Mouse (Mus musculus) embryonic facial prominence, embryonic 14.5 days (tissue): ENCODE results near the gene Otub1. TPM values are rescaled to one million over a fixed set of nuclear protein-coding genes. Genes with fewer than 3 reads are reported as not detected.
A peak's percentile ranks its signal among the peaks of the same experiment; 100 is the strongest.

ENCODE experiments used
- ATAC-seq: fragments of 200-750 bp; cut with Nextera tagmentation; 2 replicates; pipeline ENCODE4 v1.8.0; 2017; ENCODE audit warnings: low read depth, moderate number of reproducible peaks, moderate TSS enrichment
- DNase-seq: peaks from one replicate; pipeline ENCODE4 v3.0.0-alpha.2; 2015; ENCODE audit warnings: low spot score
- H3K27ac ChIP-seq: fragments of 300-500 bp; sonication (generic); replicated peaks from 2 replicates; pipeline ENCODE4 v1.5.1; 2014; ENCODE audit warnings: low read depth, mild to moderate bottlenecking, low read length, moderate library complexity
- H3K27me3 ChIP-seq: fragments of 300-500 bp; sonication (generic); replicated peaks from 2 replicates; pipeline ENCODE4 v1.6.1; 2014; ENCODE audit warnings: low read length; ENCODE audit not compliant: control insufficient read depth, insufficient read depth
- H3K36me3 ChIP-seq: fragments of 300-500 bp; sonication (generic); 2 replicates; pipeline ENCODE4 v1.6.1; 2014; ENCODE audit warnings: low read length, mixed read lengths; ENCODE audit not compliant: control insufficient read depth, insufficient read depth
- H3K4me1 ChIP-seq: fragments of 300-500 bp; sonication (generic); 2 replicates; pipeline ENCODE4 v1.6.1; 2014; ENCODE audit warnings: antibody characterized with exemption, low read length; ENCODE audit not compliant: control insufficient read depth, insufficient read depth
- H3K4me2 ChIP-seq: fragments of 300-500 bp; sonication (generic); 2 replicates; pipeline ENCODE4 v1.6.1; 2014; ENCODE audit warnings: low read depth, mild to moderate bottlenecking, low read length, moderate library complexity, mixed read lengths
- H3K4me3 ChIP-seq: fragments of 300-500 bp; sonication (generic); 2 replicates; pipeline ENCODE4 v1.5.1; 2014; ENCODE audit warnings: low read depth, mild to moderate bottlenecking, low read length
- H3K9ac ChIP-seq: fragments of 300-500 bp; sonication (generic); 2 replicates; pipeline ENCODE4 v1.6.1; 2014; ENCODE audit warnings: low read depth, mild to moderate bottlenecking, low read length, moderate library complexity, mixed read lengths
- H3K9me3 ChIP-seq: fragments of 300-500 bp; sonication (generic); 2 replicates; pipeline ENCODE4 v1.6.1; 2016; ENCODE audit warnings: low read length; ENCODE audit not compliant: control insufficient read depth
- WGBS: fragments of 180-500 bp; shearing (Covaris S2); extraction: QIAGEN DNeasy Blood & Tissue Kit; methylation state at CpG from one replicate; pipeline ENCODE4 v1.1.7; 2014; 5-methylcytosine and 5-hydroxymethylcytosine counted together
- polyA plus RNA-seq: library from polyadenylated mRNA; unstranded; fragments of >200 nt; fragmentation: Nextera tagmentation; extraction: Ambion mirVana; gene quantifications from 2 replicates; pipeline ENCODE4 v1.2.1, GENCODE M21; 2014

The Otub1 gene
- polyA plus RNA-seq, 1 experiment from 2014 or later, result 172 TPM

DNA sequence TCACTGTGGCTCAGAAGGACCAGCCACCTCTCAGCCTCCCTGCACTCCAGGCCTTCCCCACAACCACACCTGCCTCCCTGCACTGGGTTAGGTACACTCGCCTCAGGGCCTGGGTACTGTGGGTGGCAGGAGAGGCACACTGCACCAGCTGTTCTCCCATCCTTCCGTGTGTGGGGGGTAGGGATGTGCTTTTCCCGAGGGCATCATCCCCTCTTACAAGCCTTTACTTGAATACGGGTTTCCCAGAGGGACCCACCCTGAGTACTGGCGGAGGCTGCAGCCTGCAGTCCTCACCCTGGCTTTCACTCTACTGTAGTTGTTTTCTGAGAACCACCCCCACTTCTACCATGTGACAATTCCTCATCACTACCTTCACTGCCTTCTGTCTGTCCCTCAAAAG is 19.0 kb downstream of the Otub1 start:
- H3K27ac ChIP-seq, result no peak overlapping the region
- H3K9me3 ChIP-seq, result no peaks in the 10 kb centered on the region
- H3K9ac ChIP-seq, result no peak overlapping the region
- ATAC-seq (no peak), DNase-seq (peak; percentile 51)
- H3K4me1 ChIP-seq, result peaks cover 14% of the 10 kb centered on the region
- H3K36me3 ChIP-seq, result no peaks in the 10 kb centered on the region
- H3K4me3 ChIP-seq, result no peak overlapping the region
- H3K27me3 ChIP-seq, result no peaks in the 10 kb centered on the region
- H3K4me2 ChIP-seq, result no peak overlapping the region
- 40% methylated on average over 5 of the region's 5 CpGs for WGBS

DNA sequence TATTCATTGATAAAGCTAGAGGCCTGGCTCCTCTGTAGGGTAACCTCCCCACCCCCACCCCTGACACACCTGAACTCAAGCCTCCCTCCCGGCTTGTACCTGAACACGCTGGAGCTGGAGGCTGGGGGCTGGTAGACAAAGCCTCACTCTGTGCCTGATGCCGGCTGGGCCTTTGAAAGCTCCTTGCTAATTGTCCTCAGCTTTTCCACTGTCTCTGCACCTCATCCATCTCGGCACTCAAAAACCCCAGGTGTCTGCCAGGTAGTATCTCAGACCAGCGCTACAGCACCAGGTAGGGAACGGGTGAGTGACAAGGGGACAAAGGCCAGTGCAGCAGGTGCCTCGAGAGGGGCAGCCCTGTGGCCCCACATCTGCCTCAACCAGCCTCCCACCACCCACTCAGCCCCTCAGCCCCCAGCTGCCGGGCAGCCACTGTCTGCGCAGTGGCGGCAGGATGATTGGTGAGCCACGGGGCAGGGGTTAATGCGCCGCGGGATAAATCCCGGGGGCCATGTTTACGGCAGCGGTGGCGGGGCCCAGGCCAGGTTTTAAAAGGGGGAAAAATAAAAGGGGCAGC is 20.3 kb downstream of the Otub1 start:
- ATAC-seq, result no peak
- H3K9me3 ChIP-seq, result no peaks in the 10 kb centered on the region
- WGBS, result 13% methylated on average over 18 of the region's 18 CpGs
- no peaks in the 10 kb centered on the region for H3K36me3 ChIP-seq
- no peak for DNase-seq
- H3K9ac ChIP-seq, result no peak overlapping the region
- H3K27me3 ChIP-seq, result no peaks in the 10 kb centered on the region
- peaks cover 21% of the 10 kb centered on the region for H3K4me1 ChIP-seq
- H3K4me2 ChIP-seq, result no peak overlapping the region
- no peak overlapping the region for H3K4me3 ChIP-seq
- H3K27ac ChIP-seq, result no peak overlapping the region

DNA sequence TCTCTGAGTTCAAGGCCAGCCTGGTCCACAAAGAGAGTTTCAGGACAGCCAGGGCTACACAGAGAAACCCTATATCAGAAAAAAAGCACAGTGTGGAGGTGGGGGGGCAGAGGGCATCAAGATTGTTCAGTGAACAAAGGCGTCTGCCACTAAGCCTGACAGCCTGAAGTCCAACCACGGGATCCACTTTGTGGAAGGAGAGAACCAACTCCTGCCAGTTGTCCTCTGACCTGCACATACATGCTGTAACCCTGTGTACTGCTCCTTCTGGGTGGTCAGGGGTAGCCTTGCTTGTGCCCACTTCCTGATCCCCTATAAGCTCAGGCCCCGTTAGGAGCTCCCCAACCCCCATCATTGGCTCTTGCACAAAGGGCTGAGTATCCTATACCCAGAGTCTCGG is 21.1 kb downstream of the Otub1 start:
- no peaks in the 10 kb centered on the region for H3K27me3 ChIP-seq
- H3K27ac ChIP-seq, result no peak overlapping the region
- peaks cover 21% of the 10 kb centered on the region for H3K4me1 ChIP-seq
- ATAC-seq (no peak), DNase-seq (no peak)
- H3K4me2 ChIP-seq, result no peak overlapping the region
- H3K9me3 ChIP-seq, result no peaks in the 10 kb centered on the region
- no peak overlapping the region for H3K9ac ChIP-seq
- no peaks in the 10 kb centered on the region for H3K36me3 ChIP-seq
- 47% methylated on average over 4 of the region's 4 CpGs for WGBS
- H3K4me3 ChIP-seq, result no peak overlapping the region

DNA sequence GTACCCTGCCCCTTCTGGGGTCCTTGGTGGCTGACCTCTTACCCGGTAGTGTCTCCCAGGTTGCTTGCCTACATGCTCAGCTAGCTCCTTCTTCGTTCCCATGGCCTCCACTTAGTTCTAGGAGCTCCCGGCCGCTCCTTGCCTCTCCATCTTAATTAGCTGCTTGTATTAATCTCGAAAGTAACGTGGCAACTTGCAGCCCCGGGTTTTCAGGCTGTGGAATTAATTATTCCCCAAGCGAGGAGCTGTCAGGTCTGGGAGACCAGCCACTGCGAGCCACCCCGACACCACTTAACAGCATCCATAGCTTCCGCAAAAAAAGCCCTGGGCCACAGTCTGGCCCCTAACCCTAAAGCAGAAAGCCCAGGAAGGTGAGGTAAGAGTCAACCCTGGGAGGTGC is 22.7 kb downstream of the Otub1 start:
- no peaks in the 10 kb centered on the region for H3K27me3 ChIP-seq
- WGBS, result 53% methylated on average over 11 of the region's 11 CpGs
- ATAC-seq (no peak), DNase-seq (no peak)
- no peaks in the 10 kb centered on the region for H3K9me3 ChIP-seq
- no peaks in the 10 kb centered on the region for H3K36me3 ChIP-seq
- no peak overlapping the region for H3K4me3 ChIP-seq
- peaks cover 22% of the 10 kb centered on the region for H3K4me1 ChIP-seq
- no peak overlapping the region for H3K4me2 ChIP-seq
- H3K9ac ChIP-seq, result no peak overlapping the region
- H3K27ac ChIP-seq, result no peak overlapping the region

DNA sequence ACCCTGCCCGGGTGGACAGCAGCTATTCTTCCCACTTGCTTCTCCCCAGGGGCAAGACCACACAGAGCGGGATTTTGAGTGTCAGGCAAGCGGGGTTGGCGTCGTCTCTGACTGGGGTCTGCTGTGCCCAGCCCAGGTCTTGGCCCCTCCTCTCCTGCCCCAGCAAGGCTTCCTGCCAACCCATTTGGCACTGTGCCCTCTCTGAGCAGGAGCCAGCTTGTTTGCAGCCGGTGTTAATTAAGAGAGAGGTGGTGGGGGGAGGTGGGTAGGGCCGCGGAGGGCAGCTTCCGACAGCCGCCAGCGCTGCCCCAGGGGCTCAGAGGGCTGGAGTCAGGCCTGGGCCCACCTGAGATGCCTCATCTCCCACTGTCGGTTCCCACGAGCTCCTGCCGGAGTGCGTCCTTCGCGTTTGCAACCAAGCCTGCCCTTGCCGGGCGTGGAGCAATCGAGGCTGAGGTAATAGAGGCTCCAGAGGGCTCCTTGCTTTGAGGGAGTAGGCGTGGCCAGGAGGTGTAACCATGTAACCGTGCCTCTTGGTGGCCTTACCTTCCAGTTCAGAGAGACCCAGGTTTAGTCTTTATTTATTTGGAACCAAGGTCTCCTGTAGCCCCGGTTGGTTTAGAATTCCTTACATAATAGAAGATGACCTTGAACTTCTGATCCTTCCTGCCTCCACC is 23.7 kb downstream of the Otub1 start:
- ATAC-seq (peak; percentile 80), DNase-seq (peak; percentile 86)
- 3% methylated on average over 23 of the region's 23 CpGs for WGBS
- Histone ChIP-seq H3K4me3 (peak overlapping the region; percentile 10), H3K27me3 (no peaks in the 10 kb centered on the region), H3K36me3 (no peaks in the 10 kb centered on the region), H3K4me1 (peaks cover 25% of the 10 kb centered on the region), H3K9me3 (no peaks in the 10 kb centered on the region), H3K9ac (0 out of 2 replicates have a peak overlapping the region, but pooled peaks have one; percentile 2), H3K27ac (peak overlapping the region; percentile 49; the same call in 1 of the 2 replicates), H3K4me2 (peak overlapping the region; percentile 43)

DNA sequence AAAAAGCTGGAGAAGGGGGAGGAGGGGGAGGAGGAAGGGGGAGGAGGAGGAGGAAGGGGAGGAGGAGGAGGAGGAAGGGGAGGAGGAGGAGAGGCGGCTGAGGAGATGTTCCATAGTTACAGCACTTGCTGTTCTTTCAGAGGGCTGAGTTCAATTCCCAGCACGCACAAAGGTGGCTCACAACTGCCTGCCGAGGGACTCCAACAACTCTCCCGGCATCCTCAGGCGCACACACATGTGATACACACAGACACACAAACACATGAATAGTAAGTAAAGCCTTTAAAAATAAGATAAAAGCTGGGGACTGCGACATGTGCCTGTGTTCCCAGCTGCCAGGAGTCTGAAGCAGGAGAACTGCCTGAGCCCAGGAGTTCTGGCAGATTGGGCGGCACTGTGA is 24.6 kb downstream of the Otub1 start:
- no peaks in the 10 kb centered on the region for H3K9me3 ChIP-seq
- ATAC-seq (no peak), DNase-seq (no peak)
- no peak overlapping the region for H3K27ac ChIP-seq
- no peaks in the 10 kb centered on the region for H3K36me3 ChIP-seq
- H3K4me2 ChIP-seq, result no peak overlapping the region
- H3K9ac ChIP-seq, result no peak overlapping the region
- no peaks in the 10 kb centered on the region for H3K27me3 ChIP-seq
- H3K4me1 ChIP-seq, result peaks cover 27% of the 10 kb centered on the region
- no peak overlapping the region for H3K4me3 ChIP-seq
- WGBS, result 52% methylated on average over 7 of the region's 7 CpGs

DNA sequence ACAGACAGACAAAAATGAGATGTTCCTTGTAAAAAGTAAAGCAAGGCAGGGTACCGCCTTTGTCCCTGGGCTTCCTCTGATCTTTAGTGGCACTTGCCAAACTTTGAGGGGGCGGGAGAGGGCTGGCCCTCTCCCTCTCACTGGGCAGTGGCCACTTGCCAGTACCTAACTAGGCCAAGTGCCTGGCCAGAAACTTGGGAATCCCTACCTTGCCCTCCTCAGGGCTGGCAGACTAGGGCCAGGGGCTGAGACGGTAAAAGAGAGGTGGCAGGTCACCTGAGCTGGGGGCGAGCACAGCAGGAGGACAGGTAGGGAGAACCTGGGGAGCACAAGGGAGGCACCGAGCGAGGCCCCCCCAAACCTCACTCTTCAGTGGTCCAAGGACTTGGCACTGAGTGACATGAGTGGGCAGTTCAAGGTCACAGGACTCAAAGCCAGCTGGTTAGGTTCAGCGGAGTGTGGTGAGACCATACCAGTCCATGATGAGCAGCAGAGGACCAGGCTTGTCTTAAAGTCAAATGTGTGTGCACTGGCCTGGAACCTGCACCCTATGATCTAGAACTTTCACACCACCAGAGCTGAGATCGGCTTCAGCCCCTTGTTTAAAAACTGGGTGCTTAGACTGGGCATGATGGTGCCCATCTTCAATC is 25.2 kb downstream of the Otub1 start:
- no peak overlapping the region for H3K9ac ChIP-seq
- H3K4me3 ChIP-seq, result no peak overlapping the region
- no peak overlapping the region for H3K27ac ChIP-seq
- 81% methylated on average over 8 of the region's 8 CpGs for WGBS
- peaks cover 31% of the 10 kb centered on the region for H3K4me1 ChIP-seq
- ATAC-seq, result no peak
- no peaks in the 10 kb centered on the region for H3K36me3 ChIP-seq
- no peak for DNase-seq
- H3K4me2 ChIP-seq, result no peak overlapping the region
- no peaks in the 10 kb centered on the region for H3K9me3 ChIP-seq
- no peaks in the 10 kb centered on the region for H3K27me3 ChIP-seq

DNA sequence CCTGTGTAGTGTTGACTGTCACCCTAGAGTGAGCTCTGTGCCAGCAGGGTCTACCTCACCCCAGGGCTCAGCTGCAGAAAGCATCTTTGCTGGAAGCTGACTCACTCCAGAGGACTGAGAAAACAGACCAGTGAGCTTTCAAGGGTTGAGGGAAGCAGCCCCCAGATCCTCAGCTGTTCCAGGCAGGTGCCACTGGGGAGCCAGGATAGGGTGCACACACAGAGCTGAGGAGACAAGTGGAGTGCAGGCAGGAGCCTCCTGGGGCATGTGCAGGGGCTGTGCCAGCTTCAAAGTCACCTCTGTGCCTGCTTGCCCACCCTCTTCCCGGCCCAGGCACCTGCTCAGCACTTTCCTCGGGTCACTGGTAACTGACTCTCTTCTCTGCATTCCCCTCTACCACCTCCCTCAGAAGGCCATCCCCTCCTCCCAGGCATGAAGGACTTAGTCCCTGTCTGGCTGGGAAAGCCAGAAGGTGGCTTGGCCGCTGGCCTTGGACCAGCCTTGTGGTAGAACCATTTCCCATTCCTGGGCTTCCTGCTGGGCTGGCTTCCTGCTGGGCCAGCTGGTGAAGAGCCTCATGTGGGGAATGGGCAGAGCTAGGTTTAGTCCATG is 27.2 kb downstream of the Otub1 start:
- H3K9me3 ChIP-seq, result no peaks in the 10 kb centered on the region
- H3K4me1 ChIP-seq, result peaks cover 35% of the 10 kb centered on the region
- ATAC-seq (no peak), DNase-seq (peak; percentile 24)
- no peak overlapping the region for H3K4me2 ChIP-seq
- 0 out of 2 replicates have a peak overlapping the region, but pooled peaks have one; percentile 43 for H3K9ac ChIP-seq
- no peak overlapping the region for H3K4me3 ChIP-seq
- 42% methylated on average over 2 of the region's 3 CpGs for WGBS
- H3K27ac ChIP-seq, result 0 out of 2 replicates have a peak overlapping the region, but pooled peaks have one; percentile 3
- H3K36me3 ChIP-seq, result no peaks in the 10 kb centered on the region
- no peaks in the 10 kb centered on the region for H3K27me3 ChIP-seq
